Mouse (Mus musculus) frontal cortex, adult (tissue): ENCODE measurements around the gene Slc25a31.

Source experiments
- ATAC-seq: cut with Nextera tagmentation; 2 replicates; pipeline ENCODE4 v1.9.2; 2017; ENCODE audit warnings: mild to moderate bottlenecking, moderate library complexity, mixed read lengths; ENCODE audit not compliant: low TSS enrichment

The Slc25a31 gene

DNA sequence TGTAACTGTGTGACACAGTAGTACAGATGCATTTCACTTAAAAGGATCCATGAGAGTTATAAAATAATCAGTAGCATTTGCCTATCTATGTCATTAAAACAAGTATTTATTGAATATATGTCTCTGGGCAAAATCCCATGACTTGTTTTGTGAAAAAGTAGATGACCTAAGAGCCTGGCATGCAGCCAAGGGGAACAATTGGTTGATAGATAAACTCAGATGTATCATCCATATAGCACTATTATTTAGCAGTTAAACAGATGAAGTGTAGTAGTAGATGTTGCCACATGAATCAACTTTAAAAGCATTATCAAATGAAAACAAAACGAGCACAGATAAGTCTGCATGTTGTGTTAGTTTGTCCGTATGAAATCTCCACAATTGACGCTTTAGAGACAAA is 10.4 kb downstream of the Slc25a31 start:
- no peak for ATAC-seq

GRCm38 (mm10) chr3:40738381-40738912 is 29.8 kb downstream of the Slc25a31 start:
- ATAC-seq, result no peak

DNA sequence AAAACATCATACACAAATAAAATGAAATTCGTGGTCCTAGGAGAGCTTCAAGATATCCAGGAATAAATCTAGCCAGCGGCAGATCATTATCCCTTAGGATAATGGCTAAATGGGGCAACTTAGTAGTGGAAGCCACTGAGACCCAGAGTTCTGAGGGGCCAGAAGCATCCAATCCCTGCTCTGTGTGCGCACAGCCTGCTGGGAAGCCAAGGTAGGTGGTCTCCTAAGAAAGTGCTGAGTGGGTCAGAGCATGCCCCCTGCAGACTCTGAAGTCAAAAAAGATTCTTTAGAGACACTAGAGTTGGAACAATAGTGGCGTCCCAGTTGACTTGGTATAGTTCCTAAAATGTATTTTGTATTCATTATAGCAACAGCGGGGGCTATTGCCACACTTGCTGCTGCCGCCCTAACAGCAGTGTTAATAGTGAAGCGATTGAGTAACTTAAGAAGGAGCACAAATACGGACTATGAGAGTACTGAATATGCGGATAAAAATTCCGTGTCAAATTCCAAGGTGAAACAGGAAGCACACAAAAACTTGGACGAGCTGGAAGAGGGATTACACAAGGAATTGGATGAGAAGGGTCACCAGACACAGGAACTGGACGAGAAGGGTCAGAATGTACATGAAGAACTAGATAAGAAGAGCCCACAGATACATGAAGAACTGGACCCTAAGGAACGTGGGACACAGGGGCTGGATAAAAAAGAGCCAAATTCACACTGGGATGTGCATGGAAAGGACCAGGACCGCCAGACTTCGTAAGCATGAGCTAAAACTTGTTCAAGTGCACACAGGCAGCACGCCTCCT is 35.6 kb downstream of the Slc25a31 start, which contains the start of gene Hspa4l:
Hspa4l (plus strand) TSS at position 472 of the 812 bp plus-strand sequence.
- ATAC-seq, result no peak

GRCm38 (mm10) chr3:40744836-40745660 is 36.4 kb downstream of the Slc25a31 start:
- ATAC-seq, result peak; percentile 86

DNA sequence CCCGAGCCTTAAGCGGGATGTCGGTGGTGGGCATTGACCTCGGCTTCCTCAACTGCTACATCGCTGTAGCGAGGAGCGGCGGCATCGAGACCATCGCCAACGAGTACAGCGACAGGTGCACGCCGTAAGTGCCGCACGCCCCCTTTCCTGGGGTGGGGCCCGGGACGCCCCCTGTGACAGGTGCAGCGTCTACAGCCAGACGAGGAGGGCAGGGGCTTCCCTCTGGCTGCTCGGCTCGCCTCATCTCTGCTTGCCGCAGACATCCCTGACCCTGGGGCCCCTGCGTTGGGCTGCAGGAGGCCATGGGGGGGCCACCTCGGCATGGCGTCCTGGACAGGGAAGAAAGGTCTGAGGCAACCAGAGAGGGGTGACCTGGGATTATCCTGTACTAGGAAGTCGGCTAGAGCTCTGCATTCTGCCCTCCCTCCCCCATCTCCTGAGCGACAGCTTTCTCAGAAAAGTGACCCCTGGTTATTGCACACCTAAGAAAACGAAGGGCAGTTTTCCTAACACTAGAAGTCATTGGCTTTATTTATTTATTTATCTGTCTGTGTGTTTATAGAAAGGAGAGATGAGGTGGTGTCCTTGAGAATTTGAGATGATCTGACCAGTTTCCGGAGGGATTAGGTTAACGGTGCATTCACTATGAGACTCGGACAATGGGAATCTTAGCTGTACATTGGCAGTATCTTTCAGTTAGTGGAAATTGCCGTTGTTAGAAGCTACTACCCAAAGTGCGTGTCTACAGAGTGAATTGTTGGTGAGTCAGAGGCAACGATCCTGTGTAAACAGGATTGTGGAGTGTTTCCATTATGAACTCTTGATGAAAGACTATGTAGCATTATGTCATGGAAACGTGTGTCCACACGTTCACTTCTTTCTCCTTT is 37.2 kb downstream of the Slc25a31 start:
- peak; percentile 25 for ATAC-seq

GRCm38 (mm10) chr3:40760746-40761145 is 52.1 kb downstream of the Slc25a31 start:
- ATAC-seq, result no peak

DNA sequence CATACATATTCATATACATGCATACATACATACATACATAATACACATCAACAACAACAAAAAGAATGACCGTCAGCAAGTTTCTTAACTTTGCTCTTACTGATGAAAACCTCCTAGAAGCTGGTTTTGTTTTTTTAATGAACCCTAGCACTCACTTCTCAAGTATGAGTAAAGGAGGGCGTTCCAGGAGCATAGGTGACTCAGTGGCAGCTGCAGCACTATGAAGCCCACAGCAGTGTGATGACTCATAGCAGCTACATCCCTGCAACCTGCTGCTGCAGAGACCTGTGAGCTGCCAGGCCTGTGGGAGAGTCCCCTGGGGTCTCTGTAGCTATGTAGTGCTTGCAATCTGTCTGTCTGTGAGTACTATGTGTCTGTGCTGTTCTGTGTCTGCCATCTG is 52.7 kb downstream of the Slc25a31 start:
- no peak for ATAC-seq
